Mouse (Mus musculus) limb, embryonic 13.5 days (tissue): Measurements from ENCODE around the gene Cep72. TPM values are rescaled to one million over a fixed set of nuclear protein-coding genes. Genes with fewer than 3 reads are reported as not detected.
"Not testable (repeated sequence)": the region's sequence is repeated elsewhere in the genome, so short reads cannot be mapped to it uniquely, and the experiment has no call there.

Experiments
- ATAC-seq: fragments of 200-750 bp; cut with Nextera tagmentation; 2 replicates; pipeline ENCODE4 v1.8.0; 2017; ENCODE audit warnings: low read depth, moderate number of reproducible peaks, moderate TSS enrichment; ENCODE audit not compliant: low FRiP score
- H3K27ac ChIP-seq: fragments of 300-500 bp; sonication (generic); 2 replicates; pipeline ENCODE4 v1.5.1; 2015; ENCODE audit warnings: inconsistent platforms, mild to moderate bottlenecking, moderate library complexity
- H3K27me3 ChIP-seq: fragments of 300-500 bp; sonication (generic); 2 replicates; pipeline ENCODE4 v1.6.1; 2015; ENCODE audit warnings: mild to moderate bottlenecking, inconsistent platforms
- H3K36me3 ChIP-seq: fragments of 300-500 bp; sonication (generic); 2 replicates; pipeline ENCODE4 v1.6.1; 2015; ENCODE audit warnings: inconsistent platforms, mild to moderate bottlenecking, moderate library complexity
- H3K4me1 ChIP-seq: fragments of 300-500 bp; sonication (generic); 2 replicates; pipeline ENCODE4 v1.6.1; 2015; ENCODE audit warnings: inconsistent platforms
- H3K4me2 ChIP-seq: fragments of 300-500 bp; sonication (generic); replicated peaks from 2 replicates; pipeline ENCODE4 v1.6.1; 2015; ENCODE audit warnings: inconsistent platforms, mild to moderate bottlenecking, moderate library complexity
- H3K4me3 ChIP-seq: fragments of 300-500 bp; sonication (generic); 2 replicates; pipeline ENCODE4 v1.5.1; 2015; ENCODE audit warnings: moderate library complexity, mild to moderate bottlenecking, inconsistent platforms
- H3K9ac ChIP-seq: fragments of 300-500 bp; sonication (generic); 2 replicates; pipeline ENCODE4 v1.6.1; 2015; ENCODE audit warnings: mild to moderate bottlenecking, inconsistent platforms
- H3K9me3 ChIP-seq: fragments of 300-500 bp; sonication (generic); 2 replicates; pipeline ENCODE4 v1.6.1; 2016; ENCODE audit warnings: inconsistent platforms
- WGBS: fragments of 180-500 bp; shearing (Covaris S2); methylation state at CpG from one replicate; pipeline ENCODE4 v1.1.7; 2015; 5-methylcytosine and 5-hydroxymethylcytosine counted together
- polyA plus RNA-seq: library from polyadenylated mRNA; unstranded; fragments of >200 nt; fragmentation: Nextera tagmentation; extraction: Ambion mirVana; gene quantifications from 2 replicates; pipeline ENCODE4 v1.2.1, GENCODE M21; 2015

The Cep72 gene
- polyA plus RNA-seq, 1 experiment from 2014 or later, result 16.1 TPM

GRCm38 (mm10) chr13:74071244-74071643 lies 9.1 kb upstream of the Cep72 start:
- 66% methylated on average over 1 of the region's 1 CpGs for WGBS
- H3K27me3 ChIP-seq, H3K27ac ChIP-seq, H3K4me3 ChIP-seq, H3K9me3 ChIP-seq, H3K4me1 ChIP-seq, H3K9ac ChIP-seq, ATAC-seq, H3K36me3 ChIP-seq, H3K4me2 ChIP-seq: not testable (repeated sequence)

DNA sequence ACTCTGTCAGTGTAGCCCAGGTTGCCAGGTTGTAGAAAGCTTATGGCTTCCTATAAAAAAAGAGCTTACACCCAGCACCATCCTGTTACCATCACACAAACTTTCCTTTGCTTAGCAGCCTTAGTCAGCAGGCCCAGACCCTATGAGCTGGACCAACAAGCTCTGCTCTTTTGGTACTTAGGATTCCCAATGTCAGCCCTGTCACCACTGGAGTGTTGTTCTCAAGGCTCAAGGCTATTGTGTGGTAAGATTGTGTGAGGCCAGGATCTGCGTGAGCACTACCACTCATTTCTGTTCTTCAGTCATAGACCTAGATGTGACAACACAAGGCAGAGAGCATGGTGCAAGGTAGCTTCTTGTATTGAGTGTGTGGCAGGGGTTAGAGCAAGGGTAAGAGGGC lies 4.5 kb upstream of the Cep72 start:
- Histone ChIP-seq H3K4me2 (no peak overlapping the region), H3K27ac (no peak overlapping the region), H3K27me3 (no peaks in the 10 kb centered on the region), H3K4me3 (no peak overlapping the region), H3K36me3 (no peaks in the 10 kb centered on the region), H3K9ac (no peak overlapping the region), H3K9me3 (no peaks in the 10 kb centered on the region), H3K4me1 (no peaks in the 10 kb centered on the region)
- 85% methylated on average over 1 of the region's 1 CpGs for WGBS
- ATAC-seq, result no peak

DNA sequence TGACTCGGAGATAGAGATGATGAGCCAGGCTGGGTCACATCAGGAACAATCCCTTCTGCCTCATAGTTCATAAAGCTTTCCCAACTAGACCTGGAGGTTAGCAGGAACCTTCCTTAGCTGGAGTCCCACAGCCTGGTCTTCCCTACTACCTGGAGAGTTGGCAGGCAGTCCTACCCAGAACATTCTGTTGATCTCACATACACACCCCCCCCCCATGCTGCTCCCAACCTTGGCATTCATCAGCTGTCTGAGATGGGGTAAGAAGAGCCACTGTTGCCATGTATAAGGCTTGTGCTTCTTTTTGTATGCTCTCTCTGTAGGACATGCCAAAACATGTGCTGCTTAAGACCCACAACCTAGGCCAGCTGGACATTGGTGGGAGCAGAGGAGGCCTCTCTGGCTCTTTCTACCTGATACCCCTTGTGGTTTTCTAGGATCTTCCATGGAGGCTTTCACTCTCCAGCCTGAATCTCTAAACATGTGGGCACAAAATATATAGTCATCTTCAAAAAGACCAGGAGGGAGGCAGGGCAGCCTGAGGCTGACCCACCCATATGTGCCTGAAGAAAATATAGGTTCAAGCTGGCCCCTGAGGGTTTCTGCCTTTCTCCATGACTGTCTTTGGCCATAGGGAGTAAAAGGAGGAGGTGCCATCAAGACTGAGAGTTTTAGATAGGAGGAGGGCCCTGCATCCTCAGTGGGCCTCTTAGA lies 1.4 kb upstream of the Cep72 start:
- Histone ChIP-seq H3K4me1 (peaks cover 3% of the 10 kb centered on the region), H3K4me2 (no peak overlapping the region), H3K4me3 (no peak overlapping the region), H3K27ac (no peak overlapping the region), H3K27me3 (no peaks in the 10 kb centered on the region), H3K36me3 (peaks cover 7% of the 10 kb centered on the region; the same call in 1 of the 2 replicates), H3K9ac (no peak overlapping the region), H3K9me3 (no peaks in the 10 kb centered on the region)
- 79% methylated on average over 1 of the region's 1 CpGs for WGBS
- no peak for ATAC-seq

- H3K36me3 ChIP-seq, result peaks cover 16% of the 10 kb centered on the region
- H3K27ac ChIP-seq, result no peak overlapping the region
- peak overlapping the region; percentile 70 for H3K4me3 ChIP-seq
- H3K27me3 ChIP-seq, result no peaks in the 10 kb centered on the region
- peaks cover 3% of the 10 kb centered on the region for H3K4me1 ChIP-seq
- H3K9ac ChIP-seq, result no peak overlapping the region
- H3K4me2 ChIP-seq, result peak overlapping the region; percentile 61
- WGBS, result 19% methylated on average over 11 of the region's 11 CpGs
- no peak for ATAC-seq
- H3K9me3 ChIP-seq, result no peaks in the 10 kb centered on the region
These were observed 454 bp upstream of the Cep72 start for GRCm38 (mm10) chr13:74062378-74063128.

GRCm38 (mm10) chr13:74058081-74058480 lies 4.0 kb downstream of the Cep72 start:
- no peak overlapping the region for H3K9ac ChIP-seq
- ATAC-seq, result no peak
- no peak overlapping the region for H3K4me2 ChIP-seq
- no peaks in the 10 kb centered on the region for H3K27me3 ChIP-seq
- H3K9me3 ChIP-seq, result no peaks in the 10 kb centered on the region
- WGBS, result 94% methylated on average over 9 of the region's 9 CpGs
- H3K27ac ChIP-seq, result no peak overlapping the region
- H3K4me3 ChIP-seq, result no peak overlapping the region
- H3K4me1 ChIP-seq, result peaks cover 3% of the 10 kb centered on the region
- H3K36me3 ChIP-seq, result peaks cover 35% of the 10 kb centered on the region

- no peak overlapping the region for H3K9ac ChIP-seq
- H3K4me2 ChIP-seq, result no peak overlapping the region
- H3K9me3 ChIP-seq, result no peaks in the 10 kb centered on the region
- no peaks in the 10 kb centered on the region for H3K27me3 ChIP-seq
- H3K36me3 ChIP-seq, result peaks cover 52% of the 10 kb centered on the region
- 83% methylated on average over 1 of the region's 1 CpGs for WGBS
- peaks cover 3% of the 10 kb centered on the region for H3K4me1 ChIP-seq
- ATAC-seq, result no peak
- no peak overlapping the region for H3K4me3 ChIP-seq
- no peak overlapping the region for H3K27ac ChIP-seq
These were observed 5.9 kb downstream of the Cep72 start for GRCm38 (mm10) chr13:74056194-74056593.

DNA sequence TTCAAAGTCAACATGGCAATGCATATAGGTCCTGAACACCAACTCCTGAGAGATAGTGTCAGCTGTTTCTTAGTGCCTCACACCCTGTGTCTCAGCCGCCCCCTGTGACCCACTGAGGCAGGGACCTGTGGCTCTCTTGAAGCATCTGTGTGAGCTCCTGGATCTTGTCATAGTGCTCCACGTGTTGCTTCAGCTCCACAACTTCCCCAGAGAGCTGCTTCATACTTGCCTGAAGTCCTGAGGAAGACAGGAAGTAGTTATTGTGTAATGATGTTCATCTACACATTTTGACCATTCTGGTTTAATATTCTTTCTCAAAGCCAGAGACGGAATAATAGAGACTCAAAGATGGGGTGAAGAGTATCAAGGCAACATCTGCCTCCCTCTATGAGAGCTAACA lies 22.2 kb downstream of the Cep72 start:
- Histone ChIP-seq H3K4me2 (no peak overlapping the region), H3K4me3 (no peak overlapping the region), H3K9me3 (no peaks in the 10 kb centered on the region), H3K27me3 (no peaks in the 10 kb centered on the region), H3K36me3 (peaks cover 73% of the 10 kb centered on the region), H3K27ac (no peak overlapping the region), H3K9ac (no peak overlapping the region), H3K4me1 (no peaks in the 10 kb centered on the region)
- WGBS, result 85% methylated on average over 3 of the region's 3 CpGs
- ATAC-seq, result no peak

- H3K27me3 ChIP-seq, result no peaks in the 10 kb centered on the region
- no peak overlapping the region for H3K27ac ChIP-seq
- H3K4me2 ChIP-seq, result no peak overlapping the region
- H3K9ac ChIP-seq, result no peak overlapping the region
- no peaks in the 10 kb centered on the region for H3K4me1 ChIP-seq
- no peak overlapping the region for H3K4me3 ChIP-seq
- ATAC-seq, result no peak
- no peaks in the 10 kb centered on the region for H3K9me3 ChIP-seq
- H3K36me3 ChIP-seq, result peaks cover 41% of the 10 kb centered on the region
- WGBS, result 93% methylated on average over 2 of the region's 2 CpGs
These were observed 26.3 kb downstream of the Cep72 start for GRCm38 (mm10) chr13:74035776-74036175.

- H3K27me3 ChIP-seq, result no peaks in the 10 kb centered on the region
- WGBS, result 76% methylated on average over 2 of the region's 2 CpGs
These were observed 27.3 kb downstream of the Cep72 start for GRCm38 (mm10) chr13:74034756-74035155.

DNA sequence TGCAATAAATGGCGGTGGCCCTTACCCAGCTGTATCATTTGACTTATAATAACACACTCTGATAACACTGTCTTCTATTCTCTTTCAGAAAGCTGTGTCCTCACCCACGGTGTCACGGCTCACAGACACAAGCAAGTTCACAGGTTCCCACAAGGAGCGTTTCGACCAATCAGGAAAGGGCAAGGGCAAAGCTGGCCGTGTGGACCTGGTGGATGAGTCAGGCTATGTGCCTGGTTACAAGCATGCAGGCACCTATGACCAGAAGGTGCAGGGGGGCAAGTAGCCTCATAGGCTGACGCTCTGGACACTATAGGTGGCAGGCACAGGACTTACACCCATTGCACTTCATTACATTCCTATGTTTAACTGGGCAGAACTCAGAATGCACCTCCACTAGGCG lies 31.0 kb downstream of the Cep72 start:
- 81% methylated on average over 8 of the region's 8 CpGs for WGBS
- ATAC-seq, result no peak
- Histone ChIP-seq H3K27me3 (no peaks in the 10 kb centered on the region), H3K4me3 (no peak overlapping the region), H3K4me1 (no peaks in the 10 kb centered on the region), H3K36me3 (peaks cover 4% of the 10 kb centered on the region), H3K9ac (no peak overlapping the region), H3K9me3 (no peaks in the 10 kb centered on the region), H3K27ac (no peak overlapping the region), H3K4me2 (no peak overlapping the region)

More at GRCm38 (mm10) chr13:74034756-74035155, 27.3 kb downstream of the Cep72 start:
- ATAC-seq, result no peak
- peaks cover 31% of the 10 kb centered on the region for H3K36me3 ChIP-seq
- no peaks in the 10 kb centered on the region for H3K9me3 ChIP-seq
- no peak overlapping the region for H3K9ac ChIP-seq
- H3K4me3 ChIP-seq, result no peak overlapping the region
- H3K4me1 ChIP-seq, result no peaks in the 10 kb centered on the region
- H3K27ac ChIP-seq, result no peak overlapping the region
- no peak overlapping the region for H3K4me2 ChIP-seq

DNA sequence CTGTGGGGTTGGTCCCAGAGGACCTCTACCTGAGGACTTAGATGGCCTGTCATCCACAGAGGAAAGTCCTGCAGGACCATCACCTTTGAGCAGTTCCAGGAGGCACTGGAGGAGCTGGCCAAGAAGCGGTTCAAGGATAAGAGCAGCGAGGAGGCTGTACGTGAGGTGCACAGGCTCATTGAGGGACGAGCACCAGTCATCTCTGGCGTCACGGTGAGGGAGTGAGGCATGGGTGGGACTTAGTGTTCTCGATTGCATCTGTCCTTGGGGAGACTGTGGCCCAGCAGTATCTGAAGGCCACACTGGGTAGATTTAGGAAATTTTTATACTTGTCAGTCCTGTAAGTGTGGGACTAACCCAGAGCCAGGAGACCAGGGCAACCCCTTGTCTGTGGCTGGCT lies 31.4 kb downstream of the Cep72 start:
- Histone ChIP-seq H3K27me3 (no peaks in the 10 kb centered on the region), H3K9ac (no peak overlapping the region), H3K36me3 (peaks cover under 1% of the 10 kb centered on the region; the same call in 1 of the 2 replicates), H3K4me3 (no peak overlapping the region), H3K4me1 (no peaks in the 10 kb centered on the region), H3K9me3 (no peaks in the 10 kb centered on the region), H3K27ac (no peak overlapping the region), H3K4me2 (no peak overlapping the region)
- no peak for ATAC-seq
- 87% methylated on average over 7 of the region's 7 CpGs for WGBS

- WGBS, result 77% methylated on average over 2 of the region's 2 CpGs
- ATAC-seq, result no peak
These were observed 33.1 kb downstream of the Cep72 start for GRCm38 (mm10) chr13:74029013-74029412.

More at GRCm38 (mm10) chr13:74029013-74029412, 33.1 kb downstream of the Cep72 start:
- H3K27ac ChIP-seq, result no peak overlapping the region
- no peak overlapping the region for H3K4me2 ChIP-seq
- no peak overlapping the region for H3K9ac ChIP-seq
- H3K4me3 ChIP-seq, result no peak overlapping the region
- no peaks in the 10 kb centered on the region for H3K27me3 ChIP-seq
- H3K36me3 ChIP-seq, result no peaks in the 10 kb centered on the region
- no peaks in the 10 kb centered on the region for H3K4me1 ChIP-seq
- no peaks in the 10 kb centered on the region for H3K9me3 ChIP-seq
